Mouse (Mus musculus) heart, embryonic 15.5 days (tissue): ENCODE measurements at regions not wholly inside any gene's neighbourhood (a gene's known extent, or its start where the extent isn't known, plus 50 kb on each side); places are given as distances from the start of the nearest gene placed in this dataset.

Experiments
- ATAC-seq: fragments of 200-750 bp; cut with Nextera tagmentation; replicated peaks from 2 replicates; pipeline ENCODE4 v1.8.0; 2017; ENCODE audit warnings: low read depth, moderate TSS enrichment; ENCODE audit not compliant: insufficient number of reproducible peaks, insufficient read depth, low FRiP score
- H3K27ac ChIP-seq: fragments of 300-500 bp; sonication (generic); 2 replicates; pipeline ENCODE4 v1.5.1; 2015; ENCODE audit warnings: mild to moderate bottlenecking, inconsistent platforms
- H3K27me3 ChIP-seq: fragments of 300-500 bp; sonication (generic); 2 replicates; pipeline ENCODE4 v1.6.1; 2015; ENCODE audit warnings: inconsistent platforms
- H3K36me3 ChIP-seq: fragments of 300-500 bp; sonication (generic); 2 replicates; pipeline ENCODE4 v1.6.1; 2015; ENCODE audit warnings: mild to moderate bottlenecking, inconsistent platforms
- H3K4me1 ChIP-seq: fragments of 300-500 bp; sonication (generic); replicated peaks from 2 replicates; pipeline ENCODE4 v1.6.1; 2015; ENCODE audit warnings: inconsistent platforms
- H3K4me2 ChIP-seq: fragments of 300-500 bp; sonication (generic); 2 replicates; pipeline ENCODE4 v1.6.1; 2015; ENCODE audit warnings: inconsistent platforms, mild to moderate bottlenecking, moderate library complexity
- H3K4me3 ChIP-seq: fragments of 300-500 bp; sonication (generic); 2 replicates; pipeline ENCODE4 v1.5.1; 2015; ENCODE audit warnings: mild to moderate bottlenecking, inconsistent platforms
- H3K9ac ChIP-seq: fragments of 300-500 bp; sonication (generic); 2 replicates; pipeline ENCODE4 v1.6.1; 2015; ENCODE audit warnings: mild to moderate bottlenecking, inconsistent platforms
- H3K9me3 ChIP-seq: fragments of 300-500 bp; sonication (generic); replicated peaks from 2 replicates; pipeline ENCODE4 v1.6.1; 2016; ENCODE audit warnings: inconsistent platforms
- WGBS: fragments of 180-500 bp; shearing (Covaris S2); methylation state at CpG from one replicate; pipeline ENCODE4 v1.1.7; 2015; ENCODE audit warnings: mixed read lengths; 5-methylcytosine and 5-hydroxymethylcytosine counted together

- Histone ChIP-seq H3K9ac (no peak overlapping the region), H3K4me1 (no peaks in the 10 kb centered on the region), H3K9me3 (no peaks in the 10 kb centered on the region), H3K27me3 (no peaks in the 10 kb centered on the region), H3K4me3 (no peak overlapping the region), H3K4me2 (no peak overlapping the region), H3K27ac (no peak overlapping the region), H3K36me3 (no peaks in the 10 kb centered on the region)
- no peak for ATAC-seq
- 73% methylated on average over 2 of the region's 2 CpGs for WGBS
Observed at GRCm38 (mm10) chr10:15249402-15250086, 531.5 kb upstream of the Gje1 start.

- WGBS, result 83% methylated on average over 3 of the region's 3 CpGs
- no peaks in the 10 kb centered on the region for H3K4me1 ChIP-seq
- no peaks in the 10 kb centered on the region for H3K27me3 ChIP-seq
- no peak for ATAC-seq
- no peak overlapping the region for H3K4me2 ChIP-seq
- H3K4me3 ChIP-seq, result no peak overlapping the region
- H3K9me3 ChIP-seq, result no peaks in the 10 kb centered on the region
- H3K36me3 ChIP-seq, result no peaks in the 10 kb centered on the region
- H3K27ac ChIP-seq, result no peak overlapping the region
- H3K9ac ChIP-seq, result no peak overlapping the region
Observed at GRCm38 (mm10) chr10:15248899-15249298, 530.9 kb upstream of the Gje1 start.

GRCm38 (mm10) chr10:15244376-15245262, 526.6 kb upstream of the Gje1 start:
- 62% methylated on average over 6 of the region's 6 CpGs for WGBS
- ATAC-seq, result no peak
- Histone ChIP-seq H3K9me3 (no peaks in the 10 kb centered on the region), H3K4me1 (no peaks in the 10 kb centered on the region), H3K4me3 (no peak overlapping the region), H3K27ac (no peak overlapping the region), H3K4me2 (no peak overlapping the region), H3K27me3 (no peaks in the 10 kb centered on the region), H3K9ac (no peak overlapping the region), H3K36me3 (no peaks in the 10 kb centered on the region)

- no peaks in the 10 kb centered on the region for H3K27me3 ChIP-seq
- WGBS, result 49% methylated on average over 2 of the region's 2 CpGs
- H3K9ac ChIP-seq, result no peak overlapping the region
- no peak overlapping the region for H3K4me2 ChIP-seq
- H3K27ac ChIP-seq, result no peak overlapping the region
- no peaks in the 10 kb centered on the region for H3K36me3 ChIP-seq
- H3K9me3 ChIP-seq, result no peaks in the 10 kb centered on the region
- no peak overlapping the region for H3K4me3 ChIP-seq
- no peaks in the 10 kb centered on the region for H3K4me1 ChIP-seq
- ATAC-seq, result no peak
Observed at GRCm38 (mm10) chr10:15243460-15243859, 525.4 kb upstream of the Gje1 start.

- Histone ChIP-seq H3K9ac (no peak overlapping the region), H3K9me3 (no peaks in the 10 kb centered on the region), H3K27ac (no peak overlapping the region), H3K36me3 (no peaks in the 10 kb centered on the region), H3K27me3 (no peaks in the 10 kb centered on the region), H3K4me1 (no peaks in the 10 kb centered on the region), H3K4me3 (no peak overlapping the region), H3K4me2 (no peak overlapping the region)
- no peak for ATAC-seq
- WGBS, result 63% methylated on average over 3 of the region's 3 CpGs
Observed at GRCm38 (mm10) chr10:15218883-15219282, 500.9 kb upstream of the Gje1 start.

GRCm38 (mm10) chr10:15179585-15179984, 461.6 kb upstream of the Gje1 start:
- no peak for ATAC-seq
- WGBS, result 77% methylated on average over 6 of the region's 6 CpGs
- H3K4me2 ChIP-seq, result no peak overlapping the region
- H3K4me3 ChIP-seq, result no peak overlapping the region
- H3K36me3 ChIP-seq, result no peaks in the 10 kb centered on the region
- H3K9ac ChIP-seq, result no peak overlapping the region
- H3K27ac ChIP-seq, result no peak overlapping the region
- no peaks in the 10 kb centered on the region for H3K4me1 ChIP-seq
- H3K27me3 ChIP-seq, result no peaks in the 10 kb centered on the region
- no peaks in the 10 kb centered on the region for H3K9me3 ChIP-seq

GRCm38 (mm10) chr10:15174421-15174820, 456.4 kb upstream of the Gje1 start:
- H3K27me3 ChIP-seq, result no peaks in the 10 kb centered on the region
- no peak overlapping the region for H3K4me3 ChIP-seq

GRCm38 (mm10) chr10:15172558-15172957, 454.5 kb upstream of the Gje1 start:
- Histone ChIP-seq H3K4me1 (no peaks in the 10 kb centered on the region), H3K36me3 (no peaks in the 10 kb centered on the region), H3K4me3 (no peak overlapping the region), H3K9ac (no peak overlapping the region), H3K9me3 (no peaks in the 10 kb centered on the region), H3K27ac (no peak overlapping the region), H3K4me2 (no peak overlapping the region), H3K27me3 (no peaks in the 10 kb centered on the region)
- 65% methylated on average over 1 of the region's 1 CpGs for WGBS
- no peak for ATAC-seq

More at GRCm38 (mm10) chr10:15174421-15174820, 456.4 kb upstream of the Gje1 start:
- Histone ChIP-seq H3K36me3 (no peaks in the 10 kb centered on the region), H3K9ac (no peak overlapping the region), H3K27ac (no peak overlapping the region), H3K9me3 (no peaks in the 10 kb centered on the region), H3K4me2 (no peak overlapping the region), H3K4me1 (no peaks in the 10 kb centered on the region)
- no peak for ATAC-seq
- WGBS, result 38% methylated on average over 1 of the region's 1 CpGs

GRCm38 (mm10) chr10:15140703-15141102, 422.7 kb upstream of the Gje1 start:
- no peaks in the 10 kb centered on the region for H3K27me3 ChIP-seq
- no peaks in the 10 kb centered on the region for H3K9me3 ChIP-seq
- no peak overlapping the region for H3K27ac ChIP-seq
- H3K4me1 ChIP-seq, result no peaks in the 10 kb centered on the region
- no peak for ATAC-seq
- 52% methylated on average over 2 of the region's 2 CpGs for WGBS
- no peak overlapping the region for H3K4me3 ChIP-seq
- no peak overlapping the region for H3K9ac ChIP-seq
- H3K36me3 ChIP-seq, result no peaks in the 10 kb centered on the region
- no peak overlapping the region for H3K4me2 ChIP-seq
